Mouse (Mus musculus): ENCODE measurements at regions not wholly inside any gene's neighbourhood (a gene's known extent, or its start where the extent isn't known, plus 50 kb on each side); places are given as distances from the start of the nearest gene placed in this dataset.

DNA sequence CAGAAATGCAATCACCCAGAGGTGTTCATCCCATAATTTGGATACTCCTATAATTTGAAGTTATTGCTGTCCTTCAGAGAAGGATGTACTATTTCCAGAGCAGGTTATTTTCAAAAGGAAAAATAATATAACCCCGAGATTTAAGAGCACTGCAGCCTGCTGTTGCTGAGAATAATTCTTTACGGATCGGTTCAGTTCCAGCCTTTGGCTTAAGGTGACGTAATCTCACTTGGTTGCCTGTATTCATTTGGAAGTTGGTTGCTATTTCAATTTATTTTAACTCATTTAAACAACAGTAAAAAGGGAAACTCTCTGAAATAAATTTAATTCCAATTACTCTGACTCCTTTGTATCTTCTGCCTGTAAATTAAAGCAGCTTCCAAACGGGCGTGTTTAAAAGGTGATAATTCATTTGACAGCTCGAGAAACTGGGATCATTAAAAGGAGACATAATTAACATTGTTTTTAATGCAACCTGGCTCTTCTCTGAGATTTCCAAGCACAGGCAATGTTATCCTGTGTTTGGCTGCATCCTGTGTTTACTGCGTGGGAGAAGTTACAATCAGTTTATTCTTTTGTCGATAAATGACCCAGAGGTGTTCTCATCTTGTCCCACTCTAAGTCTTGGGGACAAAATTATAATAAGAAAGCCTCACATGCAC is 568.5 kb downstream of the Gm16223 start:
- DNase-seq, result no peak

DNA sequence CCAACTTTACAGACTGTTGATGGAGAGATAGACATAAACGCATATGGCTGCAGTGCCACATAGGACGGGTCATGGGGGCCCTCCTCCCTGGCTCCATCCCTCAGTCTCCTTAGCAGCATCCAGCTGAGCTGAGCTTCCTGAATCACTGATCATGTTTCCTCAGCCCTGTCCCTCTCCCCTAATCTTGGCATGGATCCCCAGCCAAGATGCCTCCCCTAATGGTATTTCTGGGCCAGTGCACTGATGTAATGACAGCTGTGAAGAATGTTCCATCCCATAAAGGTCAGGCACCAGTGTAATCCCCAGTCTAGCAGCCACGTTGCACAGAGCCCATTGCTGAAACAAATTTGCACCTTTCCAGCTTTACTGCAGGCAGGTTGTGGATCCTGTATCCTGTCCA is 576.5 kb upstream of the Cpeb2 start:
- DNase-seq, result no peak

DNA sequence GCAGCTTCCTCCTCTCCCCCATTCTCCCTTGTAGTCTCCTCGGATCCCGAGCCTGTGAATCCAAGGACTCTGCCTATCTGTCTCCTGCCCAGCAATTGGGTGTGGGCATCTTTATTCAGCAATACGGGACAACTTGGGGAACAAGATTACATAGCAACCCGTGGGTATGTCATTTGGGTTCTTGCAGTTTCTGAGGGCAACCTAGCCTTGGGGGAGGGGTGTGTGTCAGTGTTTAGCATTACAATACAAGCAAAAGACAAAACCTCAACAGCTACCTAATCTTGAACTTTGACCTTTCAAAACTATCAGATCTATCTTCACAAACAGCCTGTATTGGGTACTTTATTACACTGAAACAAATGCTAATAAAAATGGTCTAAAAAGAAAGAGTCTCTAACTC is 573.0 kb upstream of the Cpeb2 start:
- no peak for DNase-seq

DNA sequence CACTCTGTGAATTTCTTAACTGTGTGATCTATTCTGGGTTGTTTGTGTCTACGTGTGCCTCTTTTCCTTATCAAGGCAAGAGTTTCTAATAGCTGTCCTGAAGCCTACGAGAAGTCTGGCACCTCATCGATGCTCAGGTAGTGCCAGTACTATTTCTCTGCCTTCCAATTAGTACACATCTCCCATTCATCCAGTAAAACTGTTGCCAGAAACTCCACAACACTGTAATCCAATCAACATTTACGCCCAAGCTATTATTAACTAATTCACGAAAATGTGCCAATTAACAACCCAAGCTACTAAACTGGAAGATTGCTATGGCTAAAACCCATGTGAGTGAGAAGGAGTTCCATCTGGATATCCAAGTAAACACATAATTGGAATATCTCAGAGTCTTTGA is 553.4 kb upstream of the Cpeb2 start:
- DNase-seq, result no peak

GRCm38 (mm10) chr5:42685356-42686057 is 547.5 kb upstream of the Cpeb2 start:
- DNase-seq, result no peak

- no peak for DNase-seq
Measured at GRCm38 (mm10) chr5:42687176-42687575, 545.8 kb upstream of the Cpeb2 start.
